Mouse (Mus musculus) kidney, adult 18-20 months (tissue): ENCODE measurements around the gene Akr1c12.
"Not testable (repeated sequence)": the region's sequence is repeated elsewhere in the genome, so short reads cannot be mapped to it uniquely, and the experiment has no call there.

Experiments used
- DNase-seq: peaks from one replicate; pipeline ENCODE4 v3.0.0; 2021

Gene Akr1c12

DNA sequence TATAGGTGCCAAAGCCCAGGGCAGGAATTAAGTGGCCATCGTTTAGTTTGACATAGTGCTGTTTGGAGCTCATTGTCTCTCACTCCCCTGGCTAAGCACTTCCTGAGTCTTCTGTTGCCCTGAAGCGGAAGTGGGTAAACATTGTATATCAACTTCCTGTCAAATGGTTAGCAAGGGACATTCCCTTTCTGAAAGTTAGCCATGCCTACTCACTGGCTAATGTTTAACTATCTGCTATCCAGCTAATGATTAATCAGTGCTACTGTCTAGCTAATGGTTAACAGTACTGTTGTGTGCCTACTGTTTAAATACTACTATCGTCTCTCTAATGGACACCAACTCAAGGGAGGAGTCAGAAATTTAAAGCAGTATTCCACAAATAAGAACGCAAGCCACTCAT lies at the start of gene Akr1c12:
Akr1c12 (minus strand) TSS at position 150 of the 400 bp plus-strand sequence.
- DNase-seq, result peak; percentile 23

GRCm38 (mm10) chr13:4318773-4319172 lies 39.5 kb upstream of the Akr1c12 start:
- DNase-seq, result no peak

DNA sequence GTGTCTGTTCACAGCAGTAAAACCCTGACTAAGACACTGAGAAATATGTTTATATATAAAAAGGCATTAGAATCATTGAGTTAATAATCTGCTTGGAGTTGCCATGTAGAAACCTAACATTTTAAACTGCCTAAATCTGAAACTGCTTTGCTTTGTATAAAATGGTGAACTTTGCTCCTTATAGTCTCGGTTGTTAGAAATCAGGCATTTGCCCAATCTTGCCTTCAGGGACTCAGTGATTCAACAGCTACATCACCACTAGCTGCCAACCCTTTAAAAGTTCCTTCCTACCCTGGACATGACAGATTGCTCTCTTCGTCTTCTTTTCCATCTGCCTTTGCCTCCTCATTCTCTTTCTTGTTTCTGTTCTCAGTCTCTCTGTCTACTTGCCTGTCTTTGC lies 34.7 kb upstream of the Akr1c12 start:
- DNase-seq, result no peak

- DNase-seq, result peak; percentile 9
Observed at GRCm38 (mm10) chr13:4304861-4305565, 25.8 kb upstream of the Akr1c12 start.

- no peak for DNase-seq
Observed at GRCm38 (mm10) chr13:4296991-4297390, 17.8 kb upstream of the Akr1c12 start.

- peak; percentile 26 for DNase-seq
Observed at GRCm38 (mm10) chr13:4281471-4282412, 2.5 kb upstream of the Akr1c12 start.

- no peak for DNase-seq
Observed at GRCm38 (mm10) chr13:4277526-4277925, 1.7 kb downstream of the Akr1c12 start.

DNA sequence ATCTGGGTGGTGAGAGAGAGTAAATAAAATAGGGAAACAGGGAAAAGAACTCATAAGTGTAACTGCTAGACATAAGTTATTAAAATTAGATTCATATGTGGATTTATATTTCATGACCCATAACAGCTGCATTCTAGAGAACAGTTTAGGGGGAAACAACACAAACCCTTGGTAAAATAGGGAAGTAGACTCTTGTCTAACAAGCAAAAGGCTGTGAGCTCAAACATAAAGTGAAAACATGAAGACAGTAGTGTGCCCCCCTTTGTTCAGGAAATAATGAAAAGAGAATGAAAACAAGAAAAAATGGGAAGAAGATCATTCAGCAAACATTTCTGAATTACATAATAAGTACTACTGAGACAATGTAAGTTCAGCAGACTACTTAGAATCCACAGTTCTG lies 8.4 kb downstream of the Akr1c12 start:
- no peak for DNase-seq

GRCm38 (mm10) chr13:4265455-4265854 lies 13.8 kb downstream of the Akr1c12 start:
- DNase-seq, result not testable (repeated sequence)

DNA sequence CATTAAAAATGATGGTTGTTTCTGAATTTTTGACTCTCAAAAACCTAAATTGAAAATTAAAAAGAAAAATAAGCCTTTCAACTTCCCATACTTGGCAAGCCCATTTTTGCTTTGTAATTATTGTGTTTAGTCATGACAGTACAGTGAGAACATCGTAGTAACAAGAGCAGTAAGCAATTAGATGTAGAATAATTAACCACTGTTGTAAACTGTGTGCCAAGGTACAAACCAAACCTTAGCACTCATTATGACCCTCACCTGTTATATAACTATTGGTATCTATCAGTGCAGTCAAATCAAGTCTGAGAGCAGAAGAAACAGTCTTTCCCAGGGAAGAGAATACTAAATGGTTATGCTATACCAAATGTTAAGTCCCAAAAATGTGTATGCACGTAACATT lies 14.2 kb downstream of the Akr1c12 start:
- no peak for DNase-seq

DNA sequence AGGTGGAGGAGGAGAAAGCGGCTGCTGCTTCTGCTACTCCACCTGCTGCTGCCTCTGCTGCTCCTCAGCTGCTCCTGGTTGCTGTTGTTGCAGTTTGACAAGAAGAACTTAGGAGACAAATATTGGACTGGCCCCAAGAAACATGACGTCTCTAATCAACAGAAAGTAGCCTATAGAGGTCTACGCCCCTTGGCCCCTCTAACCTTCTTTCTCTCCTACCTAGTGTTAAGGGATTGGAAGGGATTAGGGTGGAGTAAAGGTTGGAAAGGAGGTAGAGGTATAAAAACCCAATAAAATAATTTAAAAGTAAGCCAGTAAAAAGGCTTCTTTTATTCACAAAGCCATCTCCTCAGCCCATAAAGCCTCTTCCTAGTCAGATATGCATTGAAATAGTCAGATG lies 14.6 kb downstream of the Akr1c12 start:
- DNase-seq, result no peak

DNA sequence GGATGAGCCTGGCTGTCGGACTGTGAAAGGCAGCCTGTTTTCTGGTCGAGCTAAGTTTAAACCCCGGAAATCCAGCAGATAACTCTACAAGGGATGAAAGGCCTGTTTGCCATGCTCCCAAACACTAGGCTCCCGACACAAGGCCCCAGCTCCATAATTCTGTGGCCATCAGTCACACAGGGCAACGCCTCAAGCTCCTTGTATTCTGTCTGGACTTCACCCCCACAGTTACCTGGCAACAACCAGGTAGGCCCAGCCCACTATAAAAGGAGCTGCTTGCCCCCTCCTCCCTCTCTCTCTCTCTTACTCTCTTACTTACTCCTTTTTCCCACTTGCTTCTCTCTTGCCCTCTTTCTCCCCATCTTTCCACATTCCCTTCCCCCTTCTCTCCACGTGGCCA lies 21.9 kb downstream of the Akr1c12 start:
- no peak for DNase-seq

- not testable (repeated sequence) for DNase-seq
Observed at GRCm38 (mm10) chr13:4256894-4257293, 22.3 kb downstream of the Akr1c12 start.

DNA sequence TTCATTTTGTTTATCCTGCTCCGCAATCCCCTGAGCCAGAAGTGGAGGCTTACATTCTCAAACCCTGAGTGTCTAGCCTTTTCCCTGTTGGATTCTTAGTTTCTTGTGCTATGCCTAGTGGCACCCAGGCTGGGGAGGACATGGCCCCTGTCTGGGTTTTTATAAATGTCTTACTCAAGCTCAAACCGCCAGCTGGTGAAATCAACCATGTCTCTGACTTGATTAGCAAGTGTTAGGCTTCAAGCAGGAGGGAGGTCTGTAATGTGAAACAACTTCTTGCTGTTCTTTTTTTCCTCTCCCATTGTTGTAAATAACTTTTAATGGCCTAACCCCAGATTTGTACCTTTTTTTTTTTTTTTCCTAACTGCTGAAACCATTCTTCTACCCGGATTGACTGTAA lies 29.9 kb downstream of the Akr1c12 start:
- no peak for DNase-seq

DNA sequence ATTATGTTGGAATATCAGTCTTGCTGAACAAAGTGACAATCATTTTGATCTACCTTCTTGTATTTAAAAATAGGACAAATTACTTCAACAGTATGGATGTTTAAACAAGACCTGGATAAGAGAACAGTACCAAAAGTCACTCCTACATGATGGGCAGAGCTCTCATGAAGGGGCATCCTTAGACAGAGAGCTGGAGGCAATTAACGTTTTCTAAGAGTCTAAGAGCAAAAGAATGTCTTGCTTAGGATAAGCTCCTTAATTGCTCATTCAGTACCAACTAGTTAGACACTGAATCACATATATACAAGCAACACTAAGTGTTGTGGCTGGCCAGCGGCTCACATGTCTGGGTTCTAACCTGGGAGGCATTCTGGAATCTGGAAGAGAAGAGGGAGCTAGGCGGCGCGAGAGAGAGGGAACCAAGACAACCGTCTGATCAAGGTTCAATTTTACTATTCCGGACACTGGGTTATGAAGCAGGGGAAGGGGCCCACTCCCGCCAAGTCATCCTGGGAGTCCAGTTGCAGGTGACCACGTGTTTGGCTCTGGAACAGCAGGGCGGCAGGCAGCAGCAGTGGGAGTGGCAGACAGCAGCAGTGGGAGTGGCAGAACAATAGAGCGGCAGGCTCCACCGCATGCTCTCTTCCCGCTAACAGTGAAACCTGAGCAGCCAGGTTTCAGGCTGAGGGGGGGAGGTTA lies 34.2 kb downstream of the Akr1c12 start:
- DNase-seq, result peak; percentile 59

GRCm38 (mm10) chr13:4233536-4234172 lies 45.6 kb downstream of the Akr1c12 start:
- peak; percentile 60 for DNase-seq

DNA sequence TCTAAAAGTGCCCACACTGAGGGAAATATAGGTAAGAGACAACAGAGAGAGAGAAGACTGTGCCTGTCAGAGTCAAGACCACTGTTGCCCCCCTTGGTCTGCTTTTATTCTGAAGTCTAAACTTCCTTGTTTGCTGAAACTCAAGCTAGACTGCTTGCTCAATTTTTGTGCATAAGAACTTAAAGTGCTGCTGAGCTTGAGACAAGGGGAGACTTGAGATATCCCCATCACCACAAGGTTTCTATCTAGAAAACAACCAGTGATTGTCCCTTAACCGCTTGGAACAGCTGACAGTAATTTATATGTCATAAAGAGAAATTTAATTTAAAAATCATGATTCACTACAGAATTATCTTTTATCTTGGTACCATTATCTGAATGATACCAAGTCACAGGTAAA lies 46.1 kb downstream of the Akr1c12 start:
- no peak for DNase-seq

- DNase-seq, result no peak
Observed at GRCm38 (mm10) chr13:4230841-4231623, 48.2 kb downstream of the Akr1c12 start.

- DNase-seq, result no peak
Observed at GRCm38 (mm10) chr13:4228441-4228840, 50.8 kb downstream of the Akr1c12 start, which contains the start of gene Akr1c19. Akr1c19 (plus strand) TSS chr13:4228700.
